9 mouse cellular contexts compared by ENCODE assay signal in the genomic region with DNA sequence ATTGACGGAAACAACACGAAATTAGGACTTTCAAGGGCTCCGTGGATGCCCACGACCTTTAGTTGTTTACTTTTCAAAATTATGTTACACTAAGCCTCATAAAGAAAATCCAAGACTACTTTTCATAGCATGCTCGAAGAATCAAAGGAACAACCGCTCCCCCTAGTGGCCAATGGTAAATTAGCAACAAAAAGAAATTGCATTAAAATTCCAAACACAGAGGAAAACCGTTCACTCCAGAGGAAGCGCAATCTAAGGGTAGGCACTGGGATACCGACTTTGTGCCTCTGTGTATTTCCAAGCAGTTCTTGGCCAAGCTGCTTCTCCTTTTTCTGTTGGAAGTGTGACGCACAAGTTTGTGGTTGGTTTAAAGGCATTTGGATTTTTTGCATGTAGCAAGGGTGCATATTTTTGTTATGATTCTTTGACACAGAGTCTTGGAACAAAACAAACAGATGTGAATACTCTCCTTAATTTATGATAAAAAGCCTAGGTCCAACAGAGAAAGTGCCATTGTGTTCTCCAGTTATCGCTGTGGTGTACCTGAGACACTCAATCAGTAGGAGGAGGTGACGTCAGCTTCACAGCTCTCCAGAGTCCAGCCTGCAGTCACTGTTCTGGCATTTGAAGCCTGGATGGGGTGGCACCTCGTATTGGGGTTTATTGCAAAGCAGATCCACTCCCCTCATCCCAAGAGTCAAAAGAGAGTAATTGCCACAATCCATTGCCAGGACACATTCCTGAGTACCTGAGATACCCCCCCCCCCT.
DNase-seq lines count a peak whose midpoint lies in the region; ATAC-seq and TF ChIP-seq lines count a peak whose summit lies in the region.
"Had no signal": no experiment of that assay in that cellular context is flagged by ENCODE, and none has a peak within 500 bp of the region (broad histone marks: within the 10 kb centered on the region; RNA-seq: fewer than 3 reads in every experiment).

No protein-coding gene starts in this region.

- no peaks in the 10 kb centered on the region for H3K9me3 ChIP-seq in midbrain, postnatal 0 days (ENCODE audit: low read length)

- 20% methylated on average over 13 of the region's 13 CpGs for WGBS in kidney, adult 2 months
- 14% methylated on average over 13 of the region's 13 CpGs for WGBS in midbrain, postnatal 0 days

- no peak overlapping the region for H3K4me3 ChIP-seq in kidney, adult 2 months (ENCODE audit: insufficient read depth, low read depth, low read length)
- H3K4me3 ChIP-seq in left cerebral cortex, adult 2 months = no peak overlapping the region
- H3K4me3 ChIP-seq in midbrain, postnatal 0 days (ENCODE audit: low read depth, low read length) = no peak overlapping the region

- peak; percentile 25; the same call in 1 of the 2 replicates for TF ChIP-seq CTCF in kidney, adult 2 months (conservative IDR thresholded peaks at IDR 0.05; ENCODE audit: insufficient read depth, insufficient read length, low read depth, low read length)
- TF ChIP-seq CTCF in left cerebral cortex, adult 2 months (IDR thresholded peaks at IDR 0.05) = peak; percentile 86
- TF ChIP-seq CTCF in midbrain, postnatal 0 days (IDR thresholded peaks at IDR 0.05) = peak; percentile 95

- no peak overlapping the region for H3K9ac ChIP-seq in midbrain, postnatal 0 days (replicated peaks; ENCODE audit: low read length, poor library complexity, severe bottlenecking)

- TF ChIP-seq POLR2A in kidney, adult 2 months (IDR thresholded peaks at IDR 0.05; ENCODE audit: low read depth, low read length) = no peak

- peak; percentile 71 for DNase-seq in kidney, adult 2 months
- no peak for DNase-seq in kidney, adult 11 months
- peak; percentile 41 for DNase-seq in ES-CJ7 (ENCODE audit: low read depth, low spot score)
- DNase-seq in cerebellum, adult 9-11 months = peak; percentile 54
- peak; percentile 54 to 85 for DNase-seq in frontal cortex, postnatal 36 days (ENCODE audit: low spot score in 2 of 2)
- peak; percentile 52 to 58 for DNase-seq in left cerebral cortex, adult 2 months (ENCODE audit: extremely low spot score in 1 of 2, low spot score in 2 of 2)
- DNase-seq in midbrain, postnatal 0 days (ENCODE audit: low spot score) = peak; percentile 83

- H3K27ac ChIP-seq in kidney, adult 2 months (ENCODE audit: insufficient read depth, low read depth, low read length) = no peak overlapping the region
- no peak overlapping the region for H3K27ac ChIP-seq in left cerebral cortex, adult 2 months
- no peak overlapping the region for H3K27ac ChIP-seq in midbrain, postnatal 0 days (ENCODE audit: low read depth, low read length)
- H3K27ac ChIP-seq: macrophage had no signal

- H3K27me3 ChIP-seq in kidney, adult 2 months (replicated peaks; ENCODE audit: control insufficient read depth, insufficient read depth, low read length) = no peaks in the 10 kb centered on the region
- no peaks in the 10 kb centered on the region for H3K27me3 ChIP-seq in midbrain, postnatal 0 days (ENCODE audit: insufficient read depth, low read length)

- no peaks in the 10 kb centered on the region for H3K36me3 ChIP-seq in kidney, adult 2 months (ENCODE audit: control insufficient read depth, insufficient read depth, low read length)
- H3K36me3 ChIP-seq in midbrain, postnatal 0 days (ENCODE audit: insufficient read depth, low read length) = no peaks in the 10 kb centered on the region

- intact Hi-C loops in left cerebral cortex, adult 2 months (cut with DNase I) = loop anchor here (1.0 to 5.0 kb wide), 5 partner anchors 120 to 642 kb away; no protein-coding TSS in a partner anchor

- peaks cover 8% of the 10 kb centered on the region; the same call in 1 of the 2 replicates for H3K4me1 ChIP-seq in kidney, adult 2 months (ENCODE audit: control insufficient read depth, insufficient read depth, low read length)
- peaks cover 5% of the 10 kb centered on the region; the same call in 1 of the 2 replicates for H3K4me1 ChIP-seq in midbrain, postnatal 0 days (ENCODE audit: insufficient read depth, low read length)

- no peak for ATAC-seq in midbrain, postnatal 0 days (ENCODE audit: low FRiP score)
- ATAC-seq in monocyte, adult 5-6 weeks (replicated peaks; ENCODE audit: insufficient number of reproducible peaks, low FRiP score, low TSS enrichment, poor library complexity, severe bottlenecking) = no peak

- no peak overlapping the region for H3K4me2 ChIP-seq in midbrain, postnatal 0 days (ENCODE audit: low read depth, low read length, poor library complexity, severe bottlenecking)

Comparison
In these comparisons a context has a peak if more than half of its experiments do, and no peak if none do; other contexts are left out.
1. CTCF ChIP-seq: peak in every context shown above with its lines; median percentile 95 in midbrain, postnatal 0 days; 86 in left cerebral cortex, adult 2 months; 25 in kidney, adult 2 months.